Mouse (Mus musculus) gastrocnemius, adult 2 months (tissue): ENCODE data around the gene Skor1. TPM values are rescaled to one million over a fixed set of nuclear protein-coding genes. Genes with fewer than 3 reads are reported as not detected.

Experiments
- DNase-seq: peaks from one replicate; pipeline ENCODE4 v3.0.0; 2022
- H3K27ac ChIP-seq: fragments of 200-600 bp; 2 replicates; pipeline ENCODE4 v1.8.1; 2022; ENCODE audit warnings: mild to moderate bottlenecking
- H3K4me3 ChIP-seq: fragments of 200-600 bp; 2 replicates; pipeline ENCODE4 v1.8.1; 2022; ENCODE audit warnings: mild to moderate bottlenecking, moderate library complexity
- CTCF ChIP-seq: fragments of 200-600 bp; IDR thresholded peaks from 2 replicates; pipeline ENCODE4 v1.8.1; 2022; ENCODE audit warnings: antibody characterized with exemption, mild to moderate bottlenecking, moderate library complexity
- intact Hi-C: fragments of 180-260 bp; cut with DNase I; formaldehyde crosslinking; loops from one replicate; pipeline ENCODE4 v1.15.1; 2025
- total RNA-seq, 2 experiments: library from RNA; stranded (reverse); gene quantifications; 2 replicates each; pipeline ENCODE4 v1.2.3; 2021

Gene Skor1
- total RNA-seq, 2 experiments from 2014 or later = 0.10 TPM; not detected in 1

GRCm38 (mm10) chr9:63122161-63122833 is 26.5 kb downstream of the Skor1 start:
- Histone ChIP-seq H3K4me3 (no peak overlapping the region), H3K27ac (no peak overlapping the region)
- no peak for TF ChIP-seq CTCF
- DNase-seq = no peak
- intact Hi-C loops = loop anchor here (5.0 to 10.0 kb wide), 2 partner anchors 50 to 207 kb away; no protein-coding TSS in a partner anchor

GRCm38 (mm10) chr9:63118385-63118784 is 30.4 kb downstream of the Skor1 start:
- Histone ChIP-seq H3K4me3 (no peak overlapping the region), H3K27ac (no peak overlapping the region)
- no peak for TF ChIP-seq CTCF
- intact Hi-C loops = no loop called here
- no peak for DNase-seq

GRCm38 (mm10) chr9:63112514-63112913 is 36.2 kb downstream of the Skor1 start:
- H3K27ac ChIP-seq = no peak overlapping the region
- no peak for TF ChIP-seq CTCF
- H3K4me3 ChIP-seq = no peak overlapping the region
- intact Hi-C loops = loop anchor here (5.0 kb wide), 1 partner anchor 60 kb away; no protein-coding TSS in a partner anchor
- DNase-seq = no peak

- DNase-seq = no peak
- H3K4me3 ChIP-seq = peak overlapping the region; percentile 88
- H3K27ac ChIP-seq = peak overlapping the region; percentile 89
- intact Hi-C loops = loop anchor here (2.0 to 5.0 kb wide), 2 partner anchors 19 to 57 kb away; no protein-coding TSS in a partner anchor
- no peak for TF ChIP-seq CTCF
Measured at GRCm38 (mm10) chr9:63109782-63110087, 39.0 kb downstream of the Skor1 start.

GRCm38 (mm10) chr9:63109020-63109781 is 39.6 kb downstream of the Skor1 start:
- Histone ChIP-seq H3K4me3 (peak overlapping the region; percentile 88), H3K27ac (peak overlapping the region; percentile 89)
- intact Hi-C loops = loop anchor here (2.0 kb wide), 1 partner anchor 18 kb away; no protein-coding TSS in a partner anchor
- DNase-seq = peak; percentile 97
- peak; percentile 23; the same call in 1 of the 2 replicates for TF ChIP-seq CTCF

GRCm38 (mm10) chr9:63108580-63108979 is 40.2 kb downstream of the Skor1 start:
- H3K27ac ChIP-seq = peak overlapping the region; percentile 89
- peak overlapping the region; percentile 88 for H3K4me3 ChIP-seq
- peak; percentile 37 for DNase-seq
- peak; percentile 3; the same call in 1 of the 2 replicates for TF ChIP-seq CTCF
- intact Hi-C loops = loop anchor here (2.0 kb wide), 1 partner anchor 18 kb away; no protein-coding TSS in a partner anchor

- intact Hi-C loops = no loop called here
- Histone ChIP-seq H3K4me3 (no peak overlapping the region), H3K27ac (no peak overlapping the region)
- no peak for TF ChIP-seq CTCF
- no peak for DNase-seq
Measured at GRCm38 (mm10) chr9:63100660-63101059, 48.1 kb downstream of the Skor1 start.

- DNase-seq = no peak
- TF ChIP-seq CTCF = no peak
- intact Hi-C loops = no loop called here
- Histone ChIP-seq H3K27ac (no peak overlapping the region), H3K4me3 (no peak overlapping the region)
Measured at GRCm38 (mm10) chr9:63099876-63100275, 48.9 kb downstream of the Skor1 start.

- intact Hi-C loops = no loop called here
- TF ChIP-seq CTCF = no peak
- no peak for DNase-seq
- H3K27ac ChIP-seq = no peak overlapping the region
- H3K4me3 ChIP-seq = no peak overlapping the region
Measured at GRCm38 (mm10) chr9:63099344-63099743, 49.4 kb downstream of the Skor1 start.

- intact Hi-C loops = no loop called here
- H3K4me3 ChIP-seq = no peak overlapping the region
- no peak for DNase-seq
- H3K27ac ChIP-seq = no peak overlapping the region
- TF ChIP-seq CTCF = no peak
Measured at GRCm38 (mm10) chr9:63098887-63099286, 49.9 kb downstream of the Skor1 start.

GRCm38 (mm10) chr9:63097204-63097603 is 51.6 kb downstream of the Skor1 start:
- no peak for DNase-seq
- TF ChIP-seq CTCF = no peak
- intact Hi-C loops = no loop called here
- H3K4me3 ChIP-seq = no peak overlapping the region
- no peak overlapping the region for H3K27ac ChIP-seq

- no peak for DNase-seq
- intact Hi-C loops = no loop called here
- Histone ChIP-seq H3K4me3 (no peak overlapping the region), H3K27ac (no peak overlapping the region)
- no peak for TF ChIP-seq CTCF
Measured at GRCm38 (mm10) chr9:63094030-63094429, 54.7 kb downstream of the Skor1 start.

GRCm38 (mm10) chr9:63092567-63092966 is 56.2 kb downstream of the Skor1 start:
- no peak for DNase-seq
- peak overlapping the region; percentile 85 for H3K27ac ChIP-seq
- peak overlapping the region; percentile 67 for H3K4me3 ChIP-seq
- intact Hi-C loops = no loop called here
- no peak for TF ChIP-seq CTCF
